Mouse (Mus musculus): ENCODE data around the gene Adgrl1.
A peak's percentile ranks its signal among the peaks of the same experiment; 100 is the strongest.

Gene Adgrl1

GRCm38 (mm10) chr8:83899363-83900252 is at the start of gene Adgrl1:
Adgrl1 (plus strand) TSS chr8:83900105.
- DNase-seq (ENCODE audit: low read depth, low spot score): peak; percentile 83

GRCm38 (mm10) chr8:83852329-83852728 is 47.6 kb upstream of the Adgrl1 start:
- DNase-seq (ENCODE audit: low read depth, low spot score): no peak

- no peak for DNase-seq (ENCODE audit: low read depth, low spot score)
Observed at GRCm38 (mm10) chr8:83853323-83854050, 46.4 kb upstream of the Adgrl1 start.

- DNase-seq (ENCODE audit: low read depth, low spot score): no peak
Observed at GRCm38 (mm10) chr8:83856486-83857065, 43.3 kb upstream of the Adgrl1 start.

DNA sequence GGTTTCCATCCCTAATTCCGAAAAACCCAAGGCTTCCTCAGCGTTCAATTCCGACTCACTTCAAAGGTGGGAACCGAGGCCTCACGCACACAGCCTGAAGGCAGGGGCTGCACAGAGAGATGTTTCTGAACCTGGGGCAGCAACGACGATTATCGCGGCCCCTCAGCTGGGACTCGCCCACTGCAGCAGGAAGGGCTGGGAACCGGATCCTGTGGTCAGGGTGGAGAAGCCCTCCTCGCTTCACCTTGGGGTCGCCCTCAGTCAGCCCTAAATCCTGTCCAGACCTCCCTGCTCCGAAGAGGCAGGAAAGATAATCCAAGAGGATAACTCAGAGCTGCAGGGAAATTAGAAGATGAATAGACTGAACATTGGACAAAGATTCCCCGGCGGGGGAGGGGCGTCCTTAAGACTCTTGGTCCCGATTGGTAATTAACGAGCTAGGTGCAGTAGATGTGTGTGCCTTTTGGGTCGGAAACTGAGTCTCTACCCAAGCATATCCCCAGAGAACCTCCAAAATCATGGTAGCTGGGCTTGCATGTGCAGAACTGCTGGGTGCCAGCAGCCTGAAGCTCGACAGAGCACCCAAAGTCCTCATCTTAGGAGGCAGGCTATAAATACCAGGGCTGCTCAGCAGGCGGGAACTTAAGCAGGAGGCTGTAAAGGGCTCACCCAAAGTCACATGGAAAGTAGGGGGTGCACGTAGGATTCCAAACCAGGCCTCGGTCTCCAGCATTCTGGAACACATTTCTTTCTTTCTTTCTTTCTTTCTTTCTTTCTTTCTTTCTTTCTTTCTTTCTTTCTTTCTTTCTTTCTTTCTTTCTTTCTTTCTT is 37.3 kb upstream of the Adgrl1 start:
- no peak for DNase-seq (ENCODE audit: low read depth, low spot score)

- DNase-seq (ENCODE audit: low read depth, low spot score): no peak
Observed at GRCm38 (mm10) chr8:83874881-83875655, 24.8 kb upstream of the Adgrl1 start.

- no peak for DNase-seq (ENCODE audit: low read depth, low spot score)
Observed at GRCm38 (mm10) chr8:83875656-83876040, 24.3 kb upstream of the Adgrl1 start.

- DNase-seq (ENCODE audit: low read depth, low spot score): no peak
Observed at GRCm38 (mm10) chr8:83876080-83876837, 23.6 kb upstream of the Adgrl1 start.

DNA sequence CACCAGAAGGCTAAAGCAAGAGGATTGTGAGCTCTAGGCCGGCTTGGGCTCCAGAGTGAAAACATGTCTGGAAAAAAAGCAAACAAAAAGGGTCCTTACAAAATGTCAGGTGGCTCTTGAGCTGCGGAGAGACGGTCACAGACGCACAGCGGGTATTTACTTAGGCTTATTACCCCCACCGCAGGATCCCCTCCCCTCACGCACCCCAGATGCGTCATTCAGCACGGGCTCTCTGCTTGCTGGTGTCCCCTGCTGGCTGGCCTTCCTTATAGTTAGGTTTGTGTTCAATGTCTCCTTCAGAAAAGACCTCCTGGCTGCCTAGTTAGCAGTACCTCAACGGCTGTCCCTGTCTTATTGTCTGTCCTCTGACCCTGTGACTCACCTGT is 23.1 kb upstream of the Adgrl1 start:
- DNase-seq (ENCODE audit: low read depth, low spot score): no peak

DNA sequence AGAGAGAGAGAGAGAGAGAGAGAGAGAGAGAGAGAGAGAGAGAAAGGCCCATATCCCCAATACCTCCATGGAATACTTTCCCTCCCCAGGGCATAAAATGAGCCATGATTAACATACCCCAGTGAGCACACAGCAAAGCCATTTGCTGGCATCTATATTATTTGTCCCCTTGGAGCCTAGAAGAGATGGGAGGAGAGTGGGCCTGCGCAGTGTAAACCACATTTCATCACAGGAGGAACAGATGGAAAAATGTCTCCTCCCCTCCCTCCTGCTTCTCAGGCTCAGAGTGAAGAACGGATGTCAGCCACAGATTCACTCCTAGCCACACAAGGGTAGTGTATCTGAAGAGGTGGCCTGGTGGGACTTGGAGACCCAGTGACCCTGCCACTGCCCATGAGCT is 11.5 kb upstream of the Adgrl1 start:
- DNase-seq (ENCODE audit: low read depth, low spot score): no peak

DNA sequence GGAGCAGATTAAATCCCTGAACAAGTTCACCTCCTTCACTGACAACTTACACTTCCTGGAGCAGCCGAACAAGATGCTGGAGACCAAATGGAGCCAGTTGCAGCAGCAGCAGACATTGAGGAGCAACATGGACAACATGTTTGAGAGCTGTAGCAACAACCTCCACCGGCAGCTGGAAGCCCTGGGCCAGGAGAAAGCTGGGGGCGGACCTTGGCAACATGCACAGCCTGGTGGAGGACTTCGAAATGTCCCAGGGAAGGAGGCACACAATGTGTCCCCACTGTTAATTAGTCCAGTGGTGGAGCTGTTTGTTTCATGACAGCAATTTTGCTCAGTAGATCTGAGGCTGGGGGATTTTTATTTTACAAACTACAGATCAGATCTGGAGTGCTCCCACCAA is 7.8 kb upstream of the Adgrl1 start:
- no peak for DNase-seq (ENCODE audit: low read depth, low spot score)

GRCm38 (mm10) chr8:83893915-83894314 is 6.0 kb upstream of the Adgrl1 start:
- DNase-seq (ENCODE audit: low read depth, low spot score): peak; percentile 54

DNA sequence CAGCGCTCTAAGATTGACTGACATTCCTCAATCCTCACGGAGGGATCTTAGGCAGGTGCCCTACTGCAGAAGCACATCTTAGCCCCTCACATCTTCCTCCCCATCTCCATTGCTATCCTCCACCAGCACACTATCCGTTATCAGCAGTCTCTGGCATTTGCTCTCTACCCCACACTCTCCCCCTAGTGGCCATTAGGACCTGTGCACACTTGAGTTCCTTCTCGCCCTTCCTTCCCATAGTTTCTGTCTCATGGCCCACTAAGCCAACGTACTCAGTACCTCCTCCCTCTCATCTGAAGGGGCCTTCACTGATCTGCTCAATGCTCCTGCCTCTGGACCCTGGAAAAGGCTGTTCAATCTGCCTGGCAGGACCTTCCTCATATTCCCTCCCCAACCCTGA is 4.0 kb upstream of the Adgrl1 start:
- DNase-seq (ENCODE audit: low read depth, low spot score): peak; percentile 36

- no peak for DNase-seq (ENCODE audit: low read depth, low spot score)
Observed at GRCm38 (mm10) chr8:83896461-83896860, 3.4 kb upstream of the Adgrl1 start.

- DNase-seq (ENCODE audit: low read depth, low spot score): no peak
Observed at GRCm38 (mm10) chr8:83897211-83897610, 2.7 kb upstream of the Adgrl1 start.

GRCm38 (mm10) chr8:83898456-83898855 is 1.4 kb upstream of the Adgrl1 start:
- no peak for DNase-seq (ENCODE audit: low read depth, low spot score)

DNA sequence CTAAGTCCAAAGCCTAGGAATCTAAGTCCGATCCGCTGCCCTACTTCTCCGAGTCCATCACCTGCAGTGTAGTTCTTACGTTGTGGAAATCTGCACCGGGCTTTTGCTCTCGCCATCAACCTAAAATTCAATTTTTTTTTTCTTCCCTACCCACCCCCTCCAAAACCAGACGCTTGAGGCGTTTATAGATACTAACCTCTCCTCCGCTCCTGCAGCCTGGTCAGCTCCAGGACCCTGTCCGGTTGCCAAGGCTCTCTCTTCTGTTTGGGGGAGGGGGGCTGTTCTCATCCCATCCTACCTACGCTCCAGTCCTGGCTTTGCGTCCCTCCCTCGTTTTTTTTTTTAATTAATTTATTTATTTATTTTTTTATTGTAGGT is 931 bp upstream of the Adgrl1 start:
- peak; percentile 43 for DNase-seq (ENCODE audit: low read depth, low spot score)

GRCm38 (mm10) chr8:83900266-83900956 is 506 bp downstream of the Adgrl1 start:
- no peak for DNase-seq (ENCODE audit: low read depth, low spot score)

DNA sequence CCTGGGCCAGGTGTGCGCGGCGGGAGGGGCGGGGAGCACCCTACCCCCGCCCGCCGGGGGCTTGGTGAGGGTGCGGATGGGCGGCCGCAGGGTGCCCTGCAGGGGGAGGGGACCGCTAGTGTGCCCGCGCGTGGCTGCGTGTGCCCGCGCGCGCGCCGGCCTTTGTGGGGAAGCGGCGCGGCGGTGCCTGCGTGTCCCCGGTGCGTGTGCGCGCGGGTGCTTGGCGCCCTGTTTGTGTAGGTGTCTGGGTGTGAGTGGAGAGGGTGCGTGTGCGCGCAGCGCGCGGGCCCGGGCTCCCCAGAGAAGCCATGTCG is 1.0 kb downstream of the Adgrl1 start:
- DNase-seq (ENCODE audit: low read depth, low spot score): no peak

Measured in skeletal muscle tissue, adult 2 months (tissue).